Mouse (Mus musculus): ENCODE measurements around the gene Ccdc181. TPM values are rescaled to one million over a fixed set of nuclear protein-coding genes. Genes with fewer than 3 reads are reported as not detected.

Gene Ccdc181
- polyA plus RNA-seq (2012; rRNA removed): 8.4 and 17.9 TPM in 2 replicates

GRCm38 (mm10) chr1:164275455-164275954, at the start of gene Ccdc181:
Gene Ccdc181 (plus strand): TSS chr1:164275585.

GRCm38 (mm10) chr1:164248465-164249331, 26.7 kb upstream of the Ccdc181 start, which contains the start of gene Slc19a2:
Gene Slc19a2 (plus strand): TSS chr1:164249046.

GRCm38 (mm10) chr1:164303821-164304220, 28.4 kb downstream of the Ccdc181 start, which contains the start of gene Nme7:
Gene Nme7 (plus strand): TSS chr1:164304121.

GRCm38 (mm10) chr1:164307124-164307751, 31.9 kb downstream of the Ccdc181 start, which contains the start of gene Blzf1:
Gene Blzf1 (minus strand): TSS chr1:164307489.

Other genes starting within 250 kb of the Ccdc181 start
- not detected in 2 replicates for gene Sele, start 227.4 kb upstream of the Ccdc181 start, polyA plus RNA-seq (2012; rRNA removed)
- gene Sell, start 213.6 kb upstream of the Ccdc181 start, polyA plus RNA-seq (2012; rRNA removed): 0.12 and 0.15 TPM in 2 replicates
- gene Selp, start 160.3 kb upstream of the Ccdc181 start, polyA plus RNA-seq (2012; rRNA removed): 0.04 and 0.06 TPM in 2 replicates
- 0.44 and 0.45 TPM in 2 replicates for gene F5, start 123.7 kb upstream of the Ccdc181 start, polyA plus RNA-seq (2012; rRNA removed)
- gene Slc19a2, start 26.5 kb upstream of the Ccdc181 start, polyA plus RNA-seq (2012; rRNA removed): 7.8 and 9.6 TPM in 2 replicates
- gene Nme7, start 28.5 kb downstream of the Ccdc181 start, polyA plus RNA-seq (2012; rRNA removed): 28.7 and 35.2 TPM in 2 replicates
- gene Blzf1, start 31.9 kb downstream of the Ccdc181 start, polyA plus RNA-seq (2012; rRNA removed): 14.1 and 16.5 TPM in 2 replicates
- gene Atp1b1, start 182.8 kb downstream of the Ccdc181 start, polyA plus RNA-seq (2012; rRNA removed): 29.9 and 39.9 TPM in 2 replicates